Mouse (Mus musculus): ENCODE data around the gene Cd44.

DNA sequence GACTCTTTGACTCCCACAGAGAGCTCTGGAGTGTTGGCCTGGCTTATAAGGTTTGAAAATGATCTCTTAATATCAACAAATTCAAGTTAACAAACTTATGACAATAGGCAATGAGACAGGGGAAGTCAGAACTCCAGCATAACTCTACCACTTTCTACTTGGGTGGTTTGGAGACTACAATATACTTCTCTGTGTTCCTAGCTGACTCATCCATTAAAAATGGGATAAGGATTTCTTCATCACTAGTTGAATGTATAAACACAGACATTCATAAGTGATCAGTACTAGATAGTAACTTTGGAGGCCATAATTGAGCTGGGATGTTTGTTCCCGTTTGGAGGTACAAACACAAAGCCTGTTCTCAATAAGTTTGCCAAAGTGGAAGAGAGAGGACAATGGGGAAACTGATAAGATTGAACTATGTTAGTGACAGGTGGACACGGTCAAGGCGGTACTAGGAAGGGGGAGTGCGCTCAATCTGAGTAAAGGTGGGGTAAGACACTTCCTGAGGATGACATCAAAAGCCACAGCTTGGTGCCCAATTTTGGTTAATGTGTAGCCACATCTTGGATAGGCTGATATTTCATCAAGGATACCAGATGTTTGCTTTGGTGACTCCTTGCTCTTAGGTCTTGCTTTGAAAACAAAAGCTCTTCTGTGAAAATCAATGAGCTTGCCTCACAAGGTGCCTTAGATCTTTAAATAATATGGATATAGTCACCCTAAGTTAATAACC lies 95.5 kb downstream of the Cd44 start:
- TF ChIP-seq CTCF (IDR thresholded peaks at IDR 0.05; ENCODE audit: low read depth), result no peak
- TF ChIP-seq EP300 (IDR thresholded peaks at IDR 0.05; ENCODE audit: low read depth), result no peak

All from heart, postnatal 0 days (tissue).